Mouse (Mus musculus): ENCODE measurements around the gene Mrpl43.

The Mrpl43 gene

DNA sequence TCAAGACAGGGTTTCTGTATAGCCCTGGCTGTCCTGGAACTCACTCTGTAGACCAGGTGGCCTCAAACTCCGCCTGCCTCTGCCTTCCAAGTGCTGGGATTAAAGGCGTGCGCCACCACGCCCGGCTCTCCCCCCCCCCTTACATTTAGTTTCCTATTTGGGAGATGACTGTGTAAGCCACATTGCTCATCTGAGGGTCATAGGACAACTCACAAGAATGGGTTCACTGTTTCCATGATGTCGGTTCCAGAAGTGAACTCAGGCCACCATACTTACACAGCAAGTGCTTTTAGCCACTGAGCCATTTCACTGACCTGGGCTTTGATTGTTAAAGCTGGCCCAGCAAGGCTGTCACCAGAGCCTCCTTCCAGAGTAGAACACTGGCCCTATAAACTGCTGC lies 29.1 kb downstream of the Mrpl43 start:
- DNase-seq (ENCODE audit: low spot score): no peak

- no peak for DNase-seq (ENCODE audit: low spot score)
These were observed 29.6 kb downstream of the Mrpl43 start for GRCm38 (mm10) chr19:44976636-44977035.

DNA sequence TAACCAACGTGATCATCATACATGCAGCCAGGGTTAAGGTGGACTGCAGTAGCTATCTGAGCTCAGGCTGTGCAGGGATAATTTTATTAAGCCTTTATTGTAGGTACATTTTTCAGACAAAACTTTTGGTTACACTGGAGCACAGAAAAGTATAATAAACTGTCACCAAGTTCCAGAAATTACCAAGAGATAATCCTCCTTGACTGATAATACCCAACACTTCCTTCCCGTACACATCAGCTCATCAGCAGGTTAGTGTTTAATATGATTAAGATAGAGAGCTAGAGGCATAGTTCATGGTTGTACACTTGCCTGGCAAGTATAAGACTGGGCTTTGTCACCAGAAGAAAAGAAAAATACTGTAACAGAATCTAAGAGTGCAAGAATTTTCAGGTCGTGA lies 37.9 kb downstream of the Mrpl43 start:
- DNase-seq (ENCODE audit: low spot score): no peak

DNA sequence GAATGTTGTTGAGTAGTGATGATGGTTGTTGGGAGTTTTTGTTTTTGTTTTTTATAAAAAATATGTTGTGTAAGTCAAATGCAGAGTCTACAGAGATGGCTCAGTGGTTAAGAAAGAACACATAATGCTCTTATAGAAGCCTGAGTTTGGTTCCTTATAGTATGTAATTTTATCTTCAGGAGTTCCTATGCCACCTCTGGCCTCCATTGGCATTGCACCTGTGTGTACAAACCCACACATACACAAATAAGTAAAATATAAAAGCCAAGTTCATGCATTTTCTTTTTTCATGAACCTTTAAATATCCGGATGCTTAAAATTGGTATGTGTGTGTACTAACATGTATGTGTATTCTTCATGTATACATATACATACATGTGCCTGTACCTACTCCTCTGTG lies 40.3 kb downstream of the Mrpl43 start:
- DNase-seq (ENCODE audit: low spot score): no peak

DNA sequence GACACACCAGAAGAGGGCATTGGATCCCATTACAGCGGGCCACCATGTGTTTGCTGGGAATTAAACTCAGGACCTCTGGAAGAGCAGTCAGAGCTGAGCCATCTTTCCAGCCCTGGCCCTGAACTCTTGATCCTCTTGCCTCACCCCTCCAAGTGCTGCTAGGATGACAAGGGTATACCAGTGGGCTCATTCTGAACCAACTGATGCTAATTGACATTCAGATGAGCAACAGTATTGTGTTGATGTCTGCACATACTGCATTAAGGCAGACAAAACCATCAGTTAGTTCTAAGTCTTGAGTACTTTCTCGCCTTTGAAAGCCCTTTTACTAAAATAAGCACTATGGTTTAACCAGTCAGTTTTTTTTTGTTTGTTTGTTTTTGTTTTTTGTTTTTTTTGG lies 46.6 kb downstream of the Mrpl43 start:
- no peak for DNase-seq (ENCODE audit: low spot score)

Measured in yolk sac, embryonic 10.5 days (tissue).